Mouse (Mus musculus) spleen, adult 2 months (tissue): ENCODE results near the gene Blcap. TPM values are rescaled to one million over a fixed set of nuclear protein-coding genes. Genes with fewer than 3 reads are reported as not detected.
A peak's percentile ranks its signal among the peaks of the same experiment; 100 is the strongest.
"Not testable (repeated sequence)": the region's sequence is repeated elsewhere in the genome, so short reads cannot be mapped to it uniquely, and the experiment has no call there.

Source experiments
- DNase-seq, 2 experiments: peaks; one replicate each; pipeline versions ENCODE4 v3.0.0 to v3.0.0-alpha.2; 2012 to 2021; ENCODE audit warnings: low spot score in 2 of 2, low read depth in 1 of 2
- H3K27ac ChIP-seq: fragments of 200-500 bp; 2 replicates; pipeline ENCODE4 v1.5.1; 2012; ENCODE audit warnings: low read length, inconsistent platforms; ENCODE audit not compliant: insufficient read depth
- H3K27me3 ChIP-seq: fragments of 200-500 bp; 2 replicates; pipeline ENCODE4 v1.6.1; 2012; ENCODE audit warnings: mild to moderate bottlenecking, moderate library complexity, low read length, inconsistent platforms; ENCODE audit not compliant: control insufficient read depth, insufficient read depth
- H3K36me3 ChIP-seq: fragments of 200-500 bp; 2 replicates; pipeline ENCODE4 v1.6.1; 2012; ENCODE audit warnings: mild to moderate bottlenecking, low read length, inconsistent platforms; ENCODE audit not compliant: control insufficient read depth, insufficient read depth
- H3K4me1 ChIP-seq: fragments of 200-500 bp; 2 replicates; pipeline ENCODE4 v1.6.1; 2011; ENCODE audit warnings: inconsistent platforms; ENCODE audit not compliant: control insufficient read depth, insufficient read depth, insufficient read length
- H3K4me3 ChIP-seq: fragments of 200-500 bp; 2 replicates; pipeline ENCODE4 v1.5.1; 2011; ENCODE audit warnings: mild to moderate bottlenecking, inconsistent platforms; ENCODE audit not compliant: insufficient read depth, insufficient read length; ENCODE audit errors: extremely low read depth
- CTCF ChIP-seq: fragments of 200-500 bp; IDR thresholded peaks from 2 replicates; pipeline ENCODE4 v1.5.1; 2011; ENCODE audit warnings: mild to moderate bottlenecking, inconsistent platforms; ENCODE audit not compliant: insufficient read depth, insufficient read length, insufficient replicate concordance; ENCODE audit errors: extremely low read depth
- POLR2A ChIP-seq: fragments of 200-500 bp; IDR thresholded peaks from 2 replicates; pipeline ENCODE4 v1.6.1; 2011; ENCODE audit warnings: low read depth, low read length, inconsistent platforms
- WGBS: fragments of 180-500 bp; shearing (Covaris S2); methylation state at CpG from one replicate; pipeline ENCODE4 v1.1.7; 2018; 5-methylcytosine and 5-hydroxymethylcytosine counted together
- polyA plus RNA-seq: library from polyadenylated mRNA; depleted of rRNA; stranded (reverse); fragments of >200 nt; gene quantifications from 2 replicates; pipeline ENCODE4 v1.2.3, GENCODE M21; 2012

The Blcap gene
- polyA plus RNA-seq, 1 experiment: 18.7 TPM

GRCm38 (mm10) chr2:157601435-157601839 lies 30.4 kb upstream of the Blcap start:
- Histone ChIP-seq H3K4me3 (no peak overlapping the region), H3K36me3 (no peaks in the 10 kb centered on the region), H3K27me3 (no peaks in the 10 kb centered on the region), H3K4me1 (no peaks in the 10 kb centered on the region), H3K27ac (no peak overlapping the region)
- DNase-seq: no peak
- 66% methylated on average over 6 of the region's 6 CpGs for WGBS
- TF ChIP-seq CTCF (no peak), POLR2A (no peak)

GRCm38 (mm10) chr2:157596876-157597566 lies 25.9 kb upstream of the Blcap start:
- no peak for TF ChIP-seq CTCF
- no peak for TF ChIP-seq POLR2A
- peak in 1 of 2 experiments; percentile 1 for DNase-seq
- no peaks in the 10 kb centered on the region for H3K4me1 ChIP-seq
- H3K4me3 ChIP-seq: no peak overlapping the region; the same call in 1 of the 2 replicates
- H3K36me3 ChIP-seq: no peaks in the 10 kb centered on the region
- H3K27me3 ChIP-seq: no peaks in the 10 kb centered on the region
- no peak overlapping the region for H3K27ac ChIP-seq
- 59% methylated on average over 22 of the region's 22 CpGs for WGBS

DNA sequence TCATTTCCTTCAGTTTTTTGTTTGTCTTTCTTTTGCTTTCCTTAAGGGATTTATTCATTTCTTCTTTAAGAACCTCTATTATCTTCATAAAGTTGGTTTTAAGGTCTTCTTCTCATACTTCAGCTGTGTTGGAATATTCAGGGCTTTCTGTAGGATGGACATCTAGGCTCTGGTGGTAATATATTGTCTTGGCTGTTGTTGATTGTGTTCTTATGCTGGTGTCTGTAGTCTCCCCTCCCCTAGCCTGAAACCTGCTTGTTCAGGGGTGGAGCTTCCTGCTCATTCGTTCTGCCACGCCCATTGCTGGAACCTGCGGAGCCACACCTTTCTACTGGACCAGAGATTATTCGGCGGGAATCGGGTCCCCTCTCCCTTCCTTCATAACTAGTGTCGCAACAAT lies 14.3 kb upstream of the Blcap start:
- DNase-seq, H3K4me1 ChIP-seq, H3K4me3 ChIP-seq, H3K27me3 ChIP-seq, H3K27ac ChIP-seq, H3K36me3 ChIP-seq: not testable (repeated sequence)
- 46% methylated on average over 7 of the region's 7 CpGs for WGBS

GRCm38 (mm10) chr2:157572786-157573185 lies 1.7 kb upstream of the Blcap start:
- Histone ChIP-seq H3K4me3 (no peak overlapping the region), H3K27me3 (no peaks in the 10 kb centered on the region), H3K4me1 (no peaks in the 10 kb centered on the region), H3K36me3 (no peaks in the 10 kb centered on the region), H3K27ac (no peak overlapping the region)
- DNase-seq: no peak
- WGBS: 76% methylated on average over 2 of the region's 2 CpGs
- TF ChIP-seq CTCF: no peak
- TF ChIP-seq POLR2A: no peak

- no peaks in the 10 kb centered on the region for H3K27me3 ChIP-seq
- WGBS: 70% methylated on average over 9 of the region's 9 CpGs
- H3K27ac ChIP-seq: no peak overlapping the region
- DNase-seq: peak in 1 of 2 experiments; percentile 2
- TF ChIP-seq CTCF (no peak), POLR2A (no peak)
- H3K4me1 ChIP-seq: peaks cover 11% of the 10 kb centered on the region
- H3K4me3 ChIP-seq: no peak overlapping the region
- no peaks in the 10 kb centered on the region for H3K36me3 ChIP-seq
Measured at GRCm38 (mm10) chr2:157569796-157570485, 1.1 kb downstream of the Blcap start.

DNA sequence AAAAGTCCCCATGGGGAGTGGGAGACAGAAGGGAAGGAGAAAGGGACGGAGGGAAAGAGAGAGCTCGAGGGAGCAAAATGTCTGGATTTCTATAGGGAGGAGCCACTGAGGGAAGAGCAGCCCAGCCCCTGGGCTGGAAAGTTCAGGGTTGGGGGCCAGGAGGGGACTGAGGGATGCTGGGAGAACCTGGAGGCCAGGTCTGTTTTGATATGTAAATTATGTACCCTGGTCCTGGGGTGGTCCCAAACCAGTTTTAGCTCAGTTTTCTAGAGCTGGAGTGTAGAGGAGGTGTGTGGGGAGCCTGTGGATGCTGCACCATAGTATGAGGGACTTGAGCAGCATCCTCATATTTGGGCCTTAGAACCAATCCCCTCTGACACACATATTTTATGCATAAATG lies 2.2 kb downstream of the Blcap start:
- Histone ChIP-seq H3K27me3 (no peaks in the 10 kb centered on the region), H3K27ac (no peak overlapping the region), H3K4me3 (no peak overlapping the region), H3K4me1 (peaks cover 13% of the 10 kb centered on the region), H3K36me3 (no peaks in the 10 kb centered on the region)
- WGBS: 70% methylated on average over 2 of the region's 2 CpGs
- DNase-seq: peak in 1 of 2 experiments; percentile 1
- no peak for TF ChIP-seq POLR2A
- TF ChIP-seq CTCF: no peak
